Mouse (Mus musculus) intestine, embryonic 16.5 days (tissue): ENCODE measurements around the gene Bfsp2. TPM values are rescaled to one million over a fixed set of nuclear protein-coding genes. Genes with fewer than 3 reads are reported as not detected.
A peak's percentile ranks its signal among the peaks of the same experiment; 100 is the strongest.

Experiments
- ATAC-seq: fragments of 200-750 bp; cut with Nextera tagmentation; 2 replicates; pipeline ENCODE4 v1.8.0; 2017; ENCODE audit warnings: moderate TSS enrichment, moderate library complexity
- H3K27ac ChIP-seq: fragments of 300-500 bp; sonication (generic); 2 replicates; pipeline ENCODE4 v1.5.1; 2014; ENCODE audit warnings: mild to moderate bottlenecking, low read length
- H3K27me3 ChIP-seq: fragments of 300-500 bp; sonication (generic); replicated peaks from 2 replicates; pipeline ENCODE4 v1.6.1; 2014; ENCODE audit warnings: low read length, control low read depth, mixed read lengths; ENCODE audit not compliant: control insufficient read depth, insufficient read depth
- H3K36me3 ChIP-seq: fragments of 300-500 bp; sonication (generic); 2 replicates; pipeline ENCODE4 v1.6.1; 2014; ENCODE audit warnings: low read length, control low read depth; ENCODE audit not compliant: control insufficient read depth, insufficient read depth
- H3K4me1 ChIP-seq: fragments of 300-500 bp; sonication (generic); 2 replicates; pipeline ENCODE4 v1.6.1; 2014; ENCODE audit warnings: low read length, control low read depth, mixed read lengths; ENCODE audit not compliant: control insufficient read depth, insufficient read depth
- H3K4me2 ChIP-seq: fragments of 300-500 bp; sonication (generic); 2 replicates; pipeline ENCODE4 v1.6.1; 2014; ENCODE audit warnings: low read depth, low read length, control low read depth
- H3K4me3 ChIP-seq: fragments of 300-500 bp; sonication (generic); 2 replicates; pipeline ENCODE4 v1.5.1; 2014; ENCODE audit warnings: mild to moderate bottlenecking, low read length
- H3K9ac ChIP-seq: fragments of 300-500 bp; sonication (generic); 2 replicates; pipeline ENCODE4 v1.6.1; 2014; ENCODE audit warnings: low read depth, low read length
- H3K9me3 ChIP-seq: fragments of 300-500 bp; sonication (generic); 2 replicates; pipeline ENCODE4 v1.6.1; 2016; ENCODE audit warnings: low read length, control low read depth; ENCODE audit not compliant: control insufficient read depth
- whole genome bisulfite sequencing: fragments of 180-500 bp; shearing (Covaris S2); extraction: QIAGEN DNeasy Blood & Tissue Kit; methylation state at CpG from one replicate; pipeline ENCODE4 v1.1.7; 2014; 5-methylcytosine and 5-hydroxymethylcytosine counted together
- polyA plus RNA-seq: library from polyadenylated mRNA; unstranded; fragments of >200 nt; fragmentation: Nextera tagmentation; extraction: Ambion mirVana; gene quantifications from 2 replicates; pipeline ENCODE4 v1.2.1, GENCODE M21; 2015

Bfsp2 gene
- polyA plus RNA-seq, 1 experiment from 2014 or later, result not detected

GRCm38 (mm10) chr9:103490439-103490838 is 10.2 kb upstream of the Bfsp2 start:
- no peak overlapping the region for H3K9ac ChIP-seq
- no peaks in the 10 kb centered on the region for H3K27me3 ChIP-seq
- H3K4me3 ChIP-seq, result no peak overlapping the region
- WGBS, result 19% methylated on average over 2 of the region's 2 CpGs
- H3K4me2 ChIP-seq, result no peak overlapping the region
- peak; percentile 56 for ATAC-seq
- H3K4me1 ChIP-seq, result peaks cover 8% of the 10 kb centered on the region; the same call in 1 of the 2 replicates
- no peaks in the 10 kb centered on the region for H3K36me3 ChIP-seq
- no peak overlapping the region for H3K27ac ChIP-seq
- no peaks in the 10 kb centered on the region for H3K9me3 ChIP-seq

GRCm38 (mm10) chr9:103489883-103490282 is 9.7 kb upstream of the Bfsp2 start:
- Histone ChIP-seq H3K27me3 (no peaks in the 10 kb centered on the region), H3K9ac (no peak overlapping the region), H3K9me3 (no peaks in the 10 kb centered on the region), H3K27ac (no peak overlapping the region), H3K36me3 (no peaks in the 10 kb centered on the region), H3K4me3 (no peak overlapping the region), H3K4me1 (peaks cover 8% of the 10 kb centered on the region; the same call in 1 of the 2 replicates), H3K4me2 (no peak overlapping the region)
- WGBS, result 75% methylated on average over 4 of the region's 4 CpGs
- ATAC-seq, result no peak

- 61% methylated on average over 7 of the region's 7 CpGs for WGBS
- ATAC-seq, result no peak
- H3K4me1 ChIP-seq, result peaks cover 3% of the 10 kb centered on the region; the same call in 1 of the 2 replicates
Measured at GRCm38 (mm10) chr9:103489096-103489495, 8.9 kb upstream of the Bfsp2 start.

GRCm38 (mm10) chr9:103486262-103486661 is 6.0 kb upstream of the Bfsp2 start:
- ATAC-seq, result no peak
- Histone ChIP-seq H3K27me3 (no peaks in the 10 kb centered on the region), H3K9ac (no peak overlapping the region), H3K27ac (no peak overlapping the region), H3K4me1 (peaks cover 3% of the 10 kb centered on the region; the same call in 1 of the 2 replicates), H3K4me3 (no peak overlapping the region), H3K36me3 (no peaks in the 10 kb centered on the region), H3K4me2 (no peak overlapping the region), H3K9me3 (no peaks in the 10 kb centered on the region)
- WGBS, result 82% methylated on average over 6 of the region's 6 CpGs

More at GRCm38 (mm10) chr9:103489096-103489495, 8.9 kb upstream of the Bfsp2 start:
- H3K9me3 ChIP-seq, result no peaks in the 10 kb centered on the region
- no peak overlapping the region for H3K4me2 ChIP-seq
- no peak overlapping the region for H3K4me3 ChIP-seq
- no peaks in the 10 kb centered on the region for H3K27me3 ChIP-seq
- no peak overlapping the region for H3K9ac ChIP-seq
- H3K36me3 ChIP-seq, result no peaks in the 10 kb centered on the region
- no peak overlapping the region for H3K27ac ChIP-seq

GRCm38 (mm10) chr9:103485606-103486005 is 5.4 kb upstream of the Bfsp2 start:
- Histone ChIP-seq H3K4me2 (no peak overlapping the region), H3K9ac (no peak overlapping the region), H3K4me1 (peaks cover 3% of the 10 kb centered on the region; the same call in 1 of the 2 replicates), H3K27ac (no peak overlapping the region), H3K36me3 (no peaks in the 10 kb centered on the region), H3K4me3 (no peak overlapping the region), H3K27me3 (no peaks in the 10 kb centered on the region), H3K9me3 (no peaks in the 10 kb centered on the region)
- ATAC-seq, result no peak
- WGBS, result 30% methylated on average over 8 of the region's 8 CpGs

- Histone ChIP-seq H3K4me1 (peaks cover 2% of the 10 kb centered on the region; the same call in 1 of the 2 replicates), H3K27me3 (no peaks in the 10 kb centered on the region), H3K36me3 (no peaks in the 10 kb centered on the region), H3K27ac (no peak overlapping the region), H3K9me3 (no peaks in the 10 kb centered on the region), H3K9ac (no peak overlapping the region), H3K4me2 (no peak overlapping the region), H3K4me3 (no peak overlapping the region)
- WGBS, result 55% methylated on average over 8 of the region's 8 CpGs
- peak; percentile 37; the same call in 1 of the 2 replicates for ATAC-seq
Measured at GRCm38 (mm10) chr9:103480603-103481220, 492 bp upstream of the Bfsp2 start.

- 59% methylated on average over 6 of the region's 6 CpGs for WGBS
- H3K4me2 ChIP-seq, result no peak overlapping the region
- H3K36me3 ChIP-seq, result no peaks in the 10 kb centered on the region
- no peak overlapping the region for H3K4me3 ChIP-seq
- H3K9ac ChIP-seq, result no peak overlapping the region
- no peaks in the 10 kb centered on the region for H3K9me3 ChIP-seq
- peak; percentile 94 for ATAC-seq
- H3K27ac ChIP-seq, result peak overlapping the region; percentile 46; the same call in 1 of the 2 replicates
- no peaks in the 10 kb centered on the region for H3K27me3 ChIP-seq
- H3K4me1 ChIP-seq, result peaks cover 6% of the 10 kb centered on the region; the same call in 1 of the 2 replicates
Measured at GRCm38 (mm10) chr9:103475414-103475813, 4.8 kb downstream of the Bfsp2 start.

- ATAC-seq, result no peak
- peaks cover 6% of the 10 kb centered on the region; the same call in 1 of the 2 replicates for H3K4me1 ChIP-seq
- no peak overlapping the region for H3K27ac ChIP-seq
- H3K27me3 ChIP-seq, result no peaks in the 10 kb centered on the region
- H3K36me3 ChIP-seq, result no peaks in the 10 kb centered on the region
- no peaks in the 10 kb centered on the region for H3K9me3 ChIP-seq
- H3K4me2 ChIP-seq, result peak overlapping the region; percentile 4; the same call in 1 of the 2 replicates
- 41% methylated on average over 13 of the region's 13 CpGs for WGBS
- no peak overlapping the region for H3K9ac ChIP-seq
- H3K4me3 ChIP-seq, result no peak overlapping the region
Measured at GRCm38 (mm10) chr9:103473915-103474688, 6.1 kb downstream of the Bfsp2 start.

- Histone ChIP-seq H3K9me3 (no peaks in the 10 kb centered on the region), H3K27me3 (no peaks in the 10 kb centered on the region), H3K4me1 (peaks cover 6% of the 10 kb centered on the region; the same call in 1 of the 2 replicates), H3K27ac (no peak overlapping the region), H3K4me2 (peak overlapping the region; percentile 23; the same call in 1 of the 2 replicates), H3K9ac (no peak overlapping the region), H3K36me3 (no peaks in the 10 kb centered on the region), H3K4me3 (no peak overlapping the region)
- 20% methylated on average over 11 of the region's 11 CpGs for WGBS
- no peak for ATAC-seq
Measured at GRCm38 (mm10) chr9:103471784-103472183, 8.4 kb downstream of the Bfsp2 start.
